Mouse (Mus musculus) embryonic stem cell, embryonic (primary cell): ENCODE results near the gene Tma16.

Source experiments
- CTCF ChIA-PET, 4 experiments: fragments of 300-600 bp in 2 of 4; fragments of 350-600 bp in 2 of 4; sonication (Branson Sonifier 250); formaldehyde crosslinking; loops; one replicate each; lab custom pipeline; 2022; ENCODE audit warnings: inconsistent platforms in 2 of 4; lab: Charles Lee
- POLR2A ChIA-PET, 4 experiments: fragments of 300-600 bp in 2 of 4; fragments of 350-600 bp in 2 of 4; sonication (Branson Sonifier 250); formaldehyde crosslinking; loops; one replicate each; lab custom pipeline; 2022; ENCODE audit warnings: antibody characterized with exemption in 4 of 4, inconsistent platforms in 1 of 4; lab: Charles Lee

Tma16 gene

GRCm38 (mm10) chr8:66441123-66441522 is 45.2 kb downstream of the Tma16 start:
- POLR2A ChIA-PET: no interaction called here
- CTCF ChIA-PET: interaction anchor here in 2 of 4 experiments (0.5 to 0.6 kb wide), 3 partner anchors 146 to 1302 kb away, joined by 3 to 9 read pairs (median 4); no protein-coding TSS in a partner anchor

GRCm38 (mm10) chr8:66438468-66438867 is 47.9 kb downstream of the Tma16 start:
- CTCF ChIA-PET: no interaction called here
- POLR2A ChIA-PET: interaction anchor here in 1 of 4 experiments (0.6 kb wide), 1 partner anchor 28 kb away, joined by 4 read pairs; no protein-coding TSS in a partner anchor

DNA sequence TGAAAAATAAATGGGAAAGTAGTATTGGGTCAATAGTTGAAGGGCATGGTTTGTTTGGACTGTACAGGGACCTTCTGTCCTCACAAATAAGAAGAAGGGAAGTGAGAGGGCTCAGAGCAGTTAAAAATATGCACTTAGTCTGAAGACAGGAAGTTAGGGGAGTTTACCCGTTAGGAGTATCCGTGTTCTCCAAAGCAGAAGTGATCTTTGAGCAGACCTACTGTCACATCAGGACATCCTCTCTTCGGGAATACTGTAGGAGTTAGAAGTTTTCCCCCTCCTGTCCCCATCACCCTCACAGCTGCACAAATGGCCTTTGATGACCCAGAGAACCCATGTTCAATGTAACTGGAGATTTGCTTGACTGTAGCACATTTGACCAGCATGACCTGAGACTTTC is 48.4 kb downstream of the Tma16 start:
- POLR2A ChIA-PET: interaction anchor here in 1 of 4 experiments (0.6 kb wide), 1 partner anchor 28 kb away, joined by 4 read pairs; no protein-coding TSS in a partner anchor

GRCm38 (mm10) chr8:66436804-66437203 is 49.5 kb downstream of the Tma16 start:
- CTCF ChIA-PET: interaction anchor here in 1 of 4 experiments (0.7 kb wide), 1 partner anchor 13 kb away, joined by 3 read pairs; no protein-coding TSS in a partner anchor
- POLR2A ChIA-PET: no interaction called here

More for the DNA sequence above, 48.4 kb downstream of the Tma16 start:
- CTCF ChIA-PET: no interaction called here

- ChIA-PET CTCF (interaction anchor here in 2 of 4 experiments (0.6 to 1.0 kb wide), 3 partner anchors 28 to 1837 kb away, joined by 3 to 4 read pairs (median 3); no protein-coding TSS in a partner anchor), POLR2A (interaction anchor here in 1 of 4 experiments (1.3 kb wide), 1 partner anchor 13 kb away, joined by 3 read pairs; no protein-coding TSS in a partner anchor)
These were observed 52.8 kb downstream of the Tma16 start for GRCm38 (mm10) chr8:66433577-66433976.

DNA sequence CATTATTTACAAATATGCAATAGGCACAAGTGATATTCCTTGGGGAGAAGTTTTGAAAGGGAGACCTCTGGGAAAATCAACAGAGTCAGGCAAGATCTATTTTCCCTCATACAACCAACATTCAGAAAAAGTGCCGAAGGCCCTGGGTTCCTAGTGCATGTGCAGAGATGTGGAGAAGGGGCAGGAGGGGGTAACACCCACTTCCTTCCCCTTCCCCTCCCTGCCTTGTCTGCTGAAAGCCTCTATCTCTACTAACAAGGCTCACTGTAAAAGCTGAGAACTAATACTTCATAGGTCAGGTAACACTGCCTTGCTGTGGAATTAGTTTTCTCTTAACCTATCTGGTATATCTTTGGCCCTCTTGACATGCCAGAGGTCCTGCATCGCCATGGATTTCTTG is 55.7 kb downstream of the Tma16 start:
- ChIA-PET CTCF (interaction anchor here in 1 of 4 experiments (0.6 to 0.7 kb wide), 2 partner anchors 67 to 187 kb away, joined by 3 to 4 read pairs; no protein-coding TSS in a partner anchor), POLR2A (no interaction called here)
